Mouse (Mus musculus) heart, postnatal 0 days (tissue): ENCODE measurements around the gene Gpx3.

Experiments
- CTCF ChIP-seq: IDR thresholded peaks from 2 replicates; pipeline ENCODE4 v1.5.1; 2016; ENCODE audit warnings: antibody characterized with exemption, control low read depth, low read depth
- EP300 ChIP-seq: IDR thresholded peaks from 2 replicates; pipeline ENCODE4 v1.6.1; 2016; ENCODE audit warnings: antibody characterized with exemption, low read depth

GRCm38 (mm10) chr11:54934198-54934597, 31.9 kb downstream of the Gpx3 start:
- TF ChIP-seq CTCF: no peak
- no peak for TF ChIP-seq EP300
